Mouse (Mus musculus): ENCODE data around the gene Hlf. TPM values are rescaled to one million over a fixed set of nuclear protein-coding genes. Genes with fewer than 3 reads are reported as not detected.

The Hlf gene
- total RNA-seq, 1 experiment = 1.4 TPM

GRCm38 (mm10) chr11:90363821-90364497 lies 26.7 kb downstream of the Hlf start:
- Histone ChIP-seq H3K27ac (ENCODE audit: insufficient read depth, low read depth, low read length, poor library complexity, severe bottlenecking) (no peak overlapping the region), H3K4me3 (ENCODE audit: insufficient read depth in 1 of 2, low read depth in 1 of 2, low read length in 2 of 2, poor library complexity in 1 of 2, severe bottlenecking in 1 of 2) (no peak overlapping the region), H3K9me3 (ENCODE audit: control insufficient read depth, insufficient read depth, low read depth, low read length) (no peaks in the 10 kb centered on the region), H3K36me3 (ENCODE audit: control insufficient read depth, insufficient read depth, low read length, poor library complexity, severe bottlenecking) (no peaks in the 10 kb centered on the region), H3K4me1 (ENCODE audit: control insufficient read depth in 2 of 2, insufficient read depth in 2 of 2, low read length in 2 of 2, poor library complexity in 1 of 2) (no peaks in the 10 kb centered on the region), H3K9ac (ENCODE audit: insufficient read depth, low read depth, low read length, poor library complexity, severe bottlenecking) (no peak overlapping the region)
- no peak for DNase-seq (ENCODE audit: low read depth, low spot score)
- TF ChIP-seq ZNF384 (IDR thresholded peaks at IDR 0.05; ENCODE audit: low read depth, low read length) (no peak), CHD2 (IDR thresholded peaks at IDR 0.05; ENCODE audit: low read depth, low read length) (no peak), HCFC1 (IDR thresholded peaks at IDR 0.05; ENCODE audit: borderline replicate concordance, insufficient read depth, low read length) (no peak), ZC3H11A (IDR thresholded peaks at IDR 0.05; ENCODE audit: borderline replicate concordance, low read depth, low read length) (no peak), MAFK (IDR thresholded peaks at IDR 0.05; ENCODE audit: insufficient read depth, low read depth, low read length) (no peak)
- in situ Hi-C loops (cut with MboI; ENCODE audit: low sequenced_read_pairs in 2 of 2, unreplicated experiment in 2 of 2) = no loop called here

GRCm38 (mm10) chr11:90363406-90363805 lies 27.3 kb downstream of the Hlf start:
- Histone ChIP-seq H3K4me3 (ENCODE audit: insufficient read depth in 1 of 2, low read depth in 1 of 2, low read length in 2 of 2, poor library complexity in 1 of 2, severe bottlenecking in 1 of 2) (no peak overlapping the region), H3K4me1 (ENCODE audit: control insufficient read depth in 2 of 2, insufficient read depth in 2 of 2, low read length in 2 of 2, poor library complexity in 1 of 2) (no peaks in the 10 kb centered on the region), H3K9ac (ENCODE audit: insufficient read depth, low read depth, low read length, poor library complexity, severe bottlenecking) (no peak overlapping the region), H3K27ac (ENCODE audit: insufficient read depth, low read depth, low read length, poor library complexity, severe bottlenecking) (no peak overlapping the region), H3K9me3 (ENCODE audit: control insufficient read depth, insufficient read depth, low read depth, low read length) (no peaks in the 10 kb centered on the region), H3K36me3 (ENCODE audit: control insufficient read depth, insufficient read depth, low read length, poor library complexity, severe bottlenecking) (no peaks in the 10 kb centered on the region)
- in situ Hi-C loops (cut with MboI; ENCODE audit: low sequenced_read_pairs in 2 of 2, unreplicated experiment in 2 of 2) = no loop called here
- peak; percentile 12 for DNase-seq (ENCODE audit: low read depth, low spot score)
- TF ChIP-seq HCFC1 (IDR thresholded peaks at IDR 0.05; ENCODE audit: borderline replicate concordance, insufficient read depth, low read length) (no peak), CHD2 (IDR thresholded peaks at IDR 0.05; ENCODE audit: low read depth, low read length) (no peak), ZC3H11A (IDR thresholded peaks at IDR 0.05; ENCODE audit: borderline replicate concordance, low read depth, low read length) (no peak), ZNF384 (IDR thresholded peaks at IDR 0.05; ENCODE audit: low read depth, low read length) (no peak), MAFK (IDR thresholded peaks at IDR 0.05; ENCODE audit: insufficient read depth, low read depth, low read length) (no peak)

DNA sequence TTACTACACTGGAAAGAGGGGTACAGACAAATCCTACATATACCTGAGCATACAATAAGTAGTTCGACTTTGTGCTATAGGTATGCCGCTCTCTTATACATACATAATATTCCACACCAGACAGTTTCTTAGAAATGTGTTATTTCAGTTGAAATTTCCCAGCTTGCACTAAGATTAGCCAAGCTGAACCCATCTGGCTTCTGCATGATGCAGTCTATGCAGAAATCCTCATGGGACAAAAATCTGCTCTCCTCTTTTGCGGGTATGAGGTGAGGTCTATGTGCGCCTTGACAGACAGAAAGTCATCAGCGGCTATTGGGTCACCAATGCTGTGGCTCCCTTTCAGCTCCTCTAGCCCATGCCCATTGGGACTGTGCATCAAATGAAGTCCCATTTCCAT lies 30.2 kb downstream of the Hlf start:
- Histone ChIP-seq H3K27ac (ENCODE audit: insufficient read depth, low read depth, low read length, poor library complexity, severe bottlenecking) (no peak overlapping the region), H3K9ac (ENCODE audit: insufficient read depth, low read depth, low read length, poor library complexity, severe bottlenecking) (no peak overlapping the region), H3K36me3 (ENCODE audit: control insufficient read depth, insufficient read depth, low read length, poor library complexity, severe bottlenecking) (no peaks in the 10 kb centered on the region), H3K4me3 (ENCODE audit: insufficient read depth in 1 of 2, low read depth in 1 of 2, low read length in 2 of 2, poor library complexity in 1 of 2, severe bottlenecking in 1 of 2) (no peak overlapping the region), H3K4me1 (ENCODE audit: control insufficient read depth in 2 of 2, insufficient read depth in 2 of 2, low read length in 2 of 2, poor library complexity in 1 of 2) (peaks cover 0 to 7% of the 10 kb centered on the region in 2 experiments; a peak in 1 of 4 replicates), H3K9me3 (ENCODE audit: control insufficient read depth, insufficient read depth, low read depth, low read length) (no peaks in the 10 kb centered on the region)
- no peak for TF ChIP-seq MAFK (IDR thresholded peaks at IDR 0.05; ENCODE audit: insufficient read depth, low read depth, low read length)
- no peak for TF ChIP-seq ZNF384 (IDR thresholded peaks at IDR 0.05; ENCODE audit: low read depth, low read length)
- TF ChIP-seq HCFC1 (IDR thresholded peaks at IDR 0.05; ENCODE audit: borderline replicate concordance, insufficient read depth, low read length) = no peak
- no peak for TF ChIP-seq CHD2 (IDR thresholded peaks at IDR 0.05; ENCODE audit: low read depth, low read length)
- no peak for TF ChIP-seq ZC3H11A (IDR thresholded peaks at IDR 0.05; ENCODE audit: borderline replicate concordance, low read depth, low read length)
- DNase-seq (ENCODE audit: low read depth, low spot score) = no peak
- in situ Hi-C loops (cut with MboI; ENCODE audit: low sequenced_read_pairs in 2 of 2, unreplicated experiment in 2 of 2) = no loop called here

GRCm38 (mm10) chr11:90358063-90358462 lies 32.6 kb downstream of the Hlf start:
- in situ Hi-C loops (cut with MboI; ENCODE audit: low sequenced_read_pairs in 2 of 2, unreplicated experiment in 2 of 2) = no loop called here
- H3K4me3 ChIP-seq (ENCODE audit: insufficient read depth in 1 of 2, low read depth in 1 of 2, low read length in 2 of 2, poor library complexity in 1 of 2, severe bottlenecking in 1 of 2) = no peak overlapping the region
- H3K36me3 ChIP-seq (ENCODE audit: control insufficient read depth, insufficient read depth, low read length, poor library complexity, severe bottlenecking) = no peaks in the 10 kb centered on the region
- H3K9ac ChIP-seq (ENCODE audit: insufficient read depth, low read depth, low read length, poor library complexity, severe bottlenecking) = no peak overlapping the region
- no peak overlapping the region; the same call in 1 of the 2 replicates for H3K27ac ChIP-seq (ENCODE audit: insufficient read depth, low read depth, low read length, poor library complexity, severe bottlenecking)
- H3K4me1 ChIP-seq (ENCODE audit: control insufficient read depth in 2 of 2, insufficient read depth in 2 of 2, low read length in 2 of 2, poor library complexity in 1 of 2) = peaks cover 0 to 7% of the 10 kb centered on the region in 2 experiments; a peak in 1 of 4 replicates
- TF ChIP-seq ZNF384 (IDR thresholded peaks at IDR 0.05; ENCODE audit: low read depth, low read length) (no peak), HCFC1 (IDR thresholded peaks at IDR 0.05; ENCODE audit: borderline replicate concordance, insufficient read depth, low read length) (no peak), ZC3H11A (IDR thresholded peaks at IDR 0.05; ENCODE audit: borderline replicate concordance, low read depth, low read length) (no peak), CHD2 (IDR thresholded peaks at IDR 0.05; ENCODE audit: low read depth, low read length) (no peak), MAFK (IDR thresholded peaks at IDR 0.05; ENCODE audit: insufficient read depth, low read depth, low read length) (no peak)
- no peak for DNase-seq (ENCODE audit: low read depth, low spot score)
- no peaks in the 10 kb centered on the region for H3K9me3 ChIP-seq (ENCODE audit: control insufficient read depth, insufficient read depth, low read depth, low read length)
